Mouse (Mus musculus) neural tube, embryonic 10.5 days (tissue): ENCODE measurements around the gene Mitf.

Experiments
- DNase-seq: peaks from one replicate; pipeline ENCODE4 v3.0.0-alpha.2; 2017; ENCODE audit warnings: low spot score; ENCODE audit errors: extremely low spot score

Gene Mitf

DNA sequence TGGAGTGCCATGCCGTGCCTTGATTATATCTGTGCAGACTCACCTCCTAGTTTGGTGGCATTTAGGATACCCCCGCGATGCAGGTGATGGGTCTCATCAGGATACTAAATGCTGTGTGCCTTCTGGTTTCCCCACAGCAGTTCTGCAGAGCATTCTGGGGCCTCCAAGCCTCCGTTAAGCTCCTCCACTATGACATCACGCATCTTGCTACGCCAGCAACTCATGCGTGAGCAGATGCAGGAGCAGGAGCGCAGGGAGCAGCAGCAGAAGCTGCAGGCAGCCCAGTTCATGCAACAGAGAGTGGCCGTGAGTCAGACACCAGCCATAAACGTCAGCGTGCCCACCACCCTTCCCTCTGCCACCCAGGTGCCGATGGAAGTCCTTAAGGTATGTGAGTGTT, 134.1 kb downstream of the Mitf start:
- no peak for DNase-seq

DNA sequence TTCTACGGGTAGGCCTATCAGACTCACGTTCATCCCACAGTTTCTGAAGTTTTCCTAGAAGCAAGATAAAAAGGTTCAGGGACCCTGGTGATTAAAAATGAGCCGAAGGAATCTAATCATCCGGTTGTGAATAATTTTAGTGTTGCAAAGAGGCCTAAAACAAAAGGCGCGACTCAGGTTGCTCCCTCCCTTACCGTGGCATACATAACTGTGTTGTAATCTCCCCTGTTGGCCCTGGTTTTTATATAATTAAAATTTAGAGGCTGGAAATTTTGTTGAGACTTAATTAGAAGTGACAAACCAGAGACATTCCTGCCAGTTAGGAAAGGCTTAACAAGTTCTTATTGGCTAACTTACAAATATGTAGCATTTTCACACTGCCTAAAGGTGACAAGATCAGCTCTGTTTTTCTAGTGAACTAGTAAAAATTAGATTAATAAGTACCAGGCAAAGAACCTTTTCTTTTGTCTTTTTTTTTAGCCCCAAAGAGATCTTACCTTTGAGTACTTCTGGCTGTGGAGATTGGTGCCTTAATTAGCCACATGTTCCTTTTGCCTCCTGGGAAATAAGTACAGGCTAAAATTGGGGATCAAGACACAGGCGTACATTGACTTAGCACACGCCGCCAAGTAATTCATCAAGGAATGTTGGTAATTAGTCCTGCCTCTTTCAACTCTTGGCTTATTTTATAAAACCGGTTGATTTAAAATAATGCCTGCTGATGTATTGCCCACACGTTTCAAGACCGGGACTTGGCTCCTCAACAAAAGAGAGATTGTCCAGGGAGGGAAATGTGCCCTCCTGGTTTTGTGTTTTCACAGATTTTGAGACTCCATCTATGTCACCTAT, 143.4 kb downstream of the Mitf start:
- no peak for DNase-seq

DNA sequence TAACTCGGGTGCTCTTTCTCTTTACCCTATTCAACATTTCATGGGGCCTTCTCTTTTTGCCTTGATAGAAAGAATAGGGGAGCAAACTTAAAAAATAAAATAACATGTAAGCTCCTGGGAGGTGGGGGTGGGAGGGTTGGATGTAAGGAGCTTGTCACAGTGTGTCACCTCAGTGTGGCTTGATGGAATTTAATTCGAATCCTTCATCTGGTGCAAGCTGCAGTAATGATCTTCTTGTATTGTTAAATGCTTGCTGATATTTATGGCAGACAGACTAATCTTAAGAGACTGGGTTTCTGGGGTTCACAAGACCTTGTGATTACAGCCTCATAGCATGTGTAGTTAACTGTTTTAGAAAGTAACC, 144.0 kb downstream of the Mitf start:
- no peak for DNase-seq

DNA sequence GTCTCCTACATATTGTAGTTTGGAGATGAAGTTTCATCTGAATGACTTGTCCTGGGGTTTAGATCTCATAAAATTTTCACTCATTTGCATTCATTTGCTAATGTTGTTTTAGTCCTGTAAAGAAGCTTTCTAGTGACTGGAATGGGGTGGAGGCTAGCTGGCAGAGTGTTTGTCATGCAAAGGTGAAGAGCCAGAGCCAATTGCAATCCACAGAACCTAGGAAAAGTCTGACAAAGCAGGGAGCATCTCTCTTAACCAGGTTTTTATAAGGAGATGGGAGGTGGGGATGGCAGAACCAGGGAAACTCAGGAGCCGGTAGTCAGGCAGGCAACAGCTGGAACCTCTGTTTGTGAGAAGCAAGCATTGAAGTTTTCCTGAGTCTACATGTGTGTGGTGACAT, 144.9 kb downstream of the Mitf start:
- no peak for DNase-seq

DNA sequence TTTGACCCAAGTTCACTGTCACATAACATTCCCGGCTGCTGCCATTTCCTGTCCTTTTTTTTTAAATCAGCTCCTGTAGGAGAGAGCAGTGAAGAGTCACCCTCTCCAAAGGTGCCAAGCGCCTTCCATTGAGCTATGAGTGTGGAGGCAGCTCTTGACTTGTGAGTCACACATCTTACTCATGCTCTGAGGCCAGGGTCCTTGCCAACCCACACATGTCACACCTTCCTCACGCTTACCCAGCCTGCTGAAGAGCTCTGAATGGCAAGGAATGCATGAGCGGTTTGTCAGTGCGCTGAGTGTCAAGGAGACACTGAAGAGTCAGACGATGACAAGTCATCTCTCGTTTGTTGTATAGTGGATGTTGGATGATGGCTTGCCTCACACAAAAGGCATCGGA, 146.0 kb downstream of the Mitf start:
- no peak for DNase-seq

DNA sequence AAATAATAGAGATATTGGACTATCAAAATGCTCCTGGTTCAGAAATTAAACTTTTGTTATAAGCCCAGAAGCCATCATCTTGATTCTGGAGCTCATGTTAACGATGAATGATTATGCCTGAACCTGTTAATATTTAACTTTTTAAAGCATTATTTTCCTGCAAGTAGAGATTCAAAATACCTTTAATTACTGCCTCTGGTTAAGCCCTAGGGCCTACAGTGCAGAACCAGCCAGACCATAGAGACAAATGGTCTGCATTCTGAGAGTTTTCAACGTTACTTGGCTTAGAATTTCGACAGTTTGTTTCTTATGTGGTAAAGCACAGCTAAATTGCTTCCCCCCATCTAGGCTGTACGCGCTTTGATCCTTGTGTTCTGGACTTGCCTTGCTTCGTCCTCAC, 149.3 kb downstream of the Mitf start:
- no peak for DNase-seq

DNA sequence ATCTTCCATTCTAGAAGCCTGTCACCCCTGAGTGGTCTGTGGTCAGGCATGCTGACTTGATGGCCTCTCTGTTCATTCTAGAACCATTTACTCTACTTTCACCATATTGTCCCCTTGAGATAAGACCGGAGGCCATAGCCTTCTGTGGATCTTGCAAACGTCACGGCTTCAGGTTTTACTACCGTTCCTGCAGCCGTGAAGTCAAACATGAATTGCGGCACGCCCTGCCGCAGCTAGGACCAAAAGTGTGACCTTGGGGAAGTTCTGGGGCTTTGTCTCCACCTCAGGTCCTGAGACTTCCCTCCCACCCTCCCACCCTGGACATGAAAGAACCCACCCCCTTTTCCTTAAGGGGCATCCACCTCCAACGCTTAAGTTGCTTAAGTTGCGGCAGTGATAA, 149.8 kb downstream of the Mitf start:
- DNase-seq = no peak

DNA sequence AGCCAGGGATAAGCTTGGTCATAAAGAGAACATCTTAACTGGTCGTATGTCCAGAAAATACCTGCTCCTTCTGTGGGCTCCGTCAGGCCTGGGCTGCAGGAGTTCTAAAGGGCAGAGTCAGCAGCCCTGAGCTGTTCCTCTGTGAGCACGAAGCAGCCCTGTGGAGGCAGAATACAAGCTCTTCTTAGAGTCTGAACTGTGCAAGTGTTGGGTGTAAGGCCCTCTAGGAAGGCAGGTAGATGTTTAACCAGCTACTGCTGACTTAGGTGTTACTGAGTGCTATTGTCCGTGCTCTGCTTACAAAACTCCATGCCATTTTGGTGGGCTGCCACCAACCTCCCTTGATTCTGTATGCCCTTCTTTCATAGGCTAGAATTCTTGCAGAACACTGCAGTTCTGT, 151.4 kb downstream of the Mitf start:
- no peak for DNase-seq

DNA sequence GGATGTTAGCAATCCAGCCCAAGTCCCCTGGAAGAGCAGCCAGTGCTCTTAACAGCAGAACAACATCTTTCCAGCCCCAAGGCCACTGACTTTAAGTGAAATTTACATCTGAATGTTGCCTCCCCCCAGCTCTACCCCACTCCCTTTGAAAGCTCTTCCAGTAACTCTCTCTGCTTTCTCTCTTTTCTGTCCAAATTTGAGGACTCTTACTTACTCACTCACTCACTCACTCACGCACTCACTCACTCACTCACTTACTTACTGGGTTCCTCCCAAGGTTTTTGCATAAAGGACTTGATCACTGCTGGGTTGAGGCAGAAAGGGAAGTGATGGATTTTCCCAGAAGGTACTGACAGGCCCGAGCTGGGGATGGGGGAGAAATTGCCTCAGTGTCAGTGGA, 154.9 kb downstream of the Mitf start:
- DNase-seq = no peak

DNA sequence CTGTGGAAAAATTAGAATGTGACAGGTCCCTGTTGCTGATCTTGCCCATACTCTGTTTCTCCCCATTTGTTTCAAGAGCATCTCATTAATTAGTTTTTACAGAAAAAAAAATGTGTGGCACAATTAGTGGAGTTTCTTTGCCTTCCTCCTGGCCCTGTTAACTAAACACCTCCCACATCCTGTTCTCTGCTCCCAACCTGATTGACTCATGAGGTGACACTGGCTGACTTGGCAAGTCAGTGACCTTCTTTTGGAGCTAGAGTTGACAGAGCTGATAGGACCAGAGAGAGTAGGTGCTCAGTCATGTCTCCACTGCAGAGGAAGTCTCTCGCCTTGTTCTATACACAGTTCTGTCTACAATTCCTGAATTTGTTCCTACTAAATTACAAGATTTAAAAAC, 155.5 kb downstream of the Mitf start:
- DNase-seq = no peak

DNA sequence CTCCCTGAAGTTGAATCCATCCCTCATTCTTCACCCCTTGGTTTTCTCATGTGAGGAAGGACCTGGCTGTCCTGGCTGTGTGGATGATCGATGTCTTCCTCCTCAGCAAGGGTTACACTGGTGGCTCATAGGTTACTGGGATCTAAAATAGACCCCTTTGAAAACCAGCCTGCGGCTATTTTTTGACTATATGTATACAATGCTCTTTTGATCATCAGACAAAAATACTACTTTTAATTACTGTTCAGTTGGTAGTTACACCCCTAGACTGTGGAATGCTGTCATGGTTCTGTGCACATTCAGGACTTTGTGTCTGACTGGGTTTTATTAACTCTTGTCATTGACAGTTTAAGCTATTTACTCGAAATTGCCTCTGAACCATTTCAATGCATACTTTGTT, 157.9 kb downstream of the Mitf start:
- DNase-seq = no peak

DNA sequence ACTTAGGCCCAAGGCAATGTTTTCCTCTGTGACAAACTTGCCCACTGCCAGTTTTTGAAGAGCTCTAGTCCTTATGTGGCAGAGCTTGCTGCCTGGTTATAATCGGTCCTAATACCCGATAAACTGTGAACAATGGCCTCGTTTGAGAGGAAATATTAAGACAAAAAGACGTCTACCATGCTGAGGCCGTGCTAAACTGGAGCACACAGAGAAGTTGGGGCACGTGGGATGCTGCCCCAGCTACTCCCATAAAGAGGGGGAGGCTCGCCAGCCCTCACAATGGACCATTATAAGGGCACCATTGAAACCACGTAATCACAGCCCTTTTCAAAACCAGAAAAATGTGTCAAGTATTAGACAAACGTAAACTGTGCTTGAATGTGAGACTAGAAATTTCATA, 174.8 kb downstream of the Mitf start:
- DNase-seq = peak; percentile 8

DNA sequence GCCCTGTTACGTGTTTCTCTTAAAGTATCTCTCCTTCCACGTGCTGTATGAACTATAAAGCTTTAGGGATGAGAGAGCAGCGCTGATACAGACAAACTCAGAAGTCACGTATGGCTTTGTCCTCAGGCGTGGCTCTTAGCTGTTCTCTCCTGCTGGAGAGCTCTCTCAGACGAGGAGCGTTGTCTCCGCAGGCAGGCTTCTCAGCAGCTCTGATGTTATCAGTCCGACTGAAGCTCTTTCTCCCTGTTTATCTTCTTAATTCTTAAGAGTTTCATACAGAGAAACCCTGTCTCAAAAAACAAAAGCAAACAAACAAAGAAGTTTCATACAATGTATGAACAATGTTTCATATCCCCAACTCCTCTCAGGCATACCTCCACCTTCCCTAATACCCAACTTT, 178.8 kb downstream of the Mitf start:
- DNase-seq = peak; percentile 0

DNA sequence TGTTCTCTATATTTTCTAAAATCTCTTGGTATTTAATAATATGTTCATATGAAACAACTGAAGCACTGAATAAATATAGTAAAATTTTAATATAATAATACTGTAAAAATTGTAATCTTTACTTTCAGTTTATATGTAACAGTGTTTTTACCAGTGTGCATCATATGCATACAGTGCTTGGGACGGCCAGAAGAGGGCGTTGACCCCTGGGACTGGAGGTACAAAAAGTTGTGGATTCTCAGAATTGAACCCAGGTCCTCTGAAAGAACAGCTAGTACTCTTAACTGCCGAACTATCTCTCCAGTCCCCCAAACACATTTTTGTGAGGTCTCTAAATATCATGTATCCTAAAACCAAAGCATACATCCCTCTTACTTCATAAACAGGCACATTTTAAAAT, 179.6 kb downstream of the Mitf start:
- peak; percentile 5 for DNase-seq

DNA sequence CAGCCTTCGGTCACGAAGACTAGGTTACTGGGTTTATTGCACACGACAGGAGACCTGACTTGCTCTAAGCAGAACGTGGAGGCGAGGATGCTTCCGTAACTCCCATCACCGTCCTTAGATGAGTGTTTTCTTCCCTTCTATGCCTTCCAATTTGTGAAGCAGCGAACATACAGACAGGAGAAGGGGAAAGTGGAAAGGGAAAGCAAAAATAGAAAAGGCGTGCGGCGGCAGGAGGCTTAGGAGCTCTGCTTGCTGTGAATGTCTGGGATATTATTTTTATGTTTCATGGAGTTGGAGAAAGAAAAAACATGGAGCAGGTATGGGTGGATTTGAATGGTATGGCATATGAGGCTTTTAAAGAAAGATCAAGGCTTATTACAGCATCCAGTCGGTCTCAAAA, 186.7 kb downstream of the Mitf start:
- no peak for DNase-seq

DNA sequence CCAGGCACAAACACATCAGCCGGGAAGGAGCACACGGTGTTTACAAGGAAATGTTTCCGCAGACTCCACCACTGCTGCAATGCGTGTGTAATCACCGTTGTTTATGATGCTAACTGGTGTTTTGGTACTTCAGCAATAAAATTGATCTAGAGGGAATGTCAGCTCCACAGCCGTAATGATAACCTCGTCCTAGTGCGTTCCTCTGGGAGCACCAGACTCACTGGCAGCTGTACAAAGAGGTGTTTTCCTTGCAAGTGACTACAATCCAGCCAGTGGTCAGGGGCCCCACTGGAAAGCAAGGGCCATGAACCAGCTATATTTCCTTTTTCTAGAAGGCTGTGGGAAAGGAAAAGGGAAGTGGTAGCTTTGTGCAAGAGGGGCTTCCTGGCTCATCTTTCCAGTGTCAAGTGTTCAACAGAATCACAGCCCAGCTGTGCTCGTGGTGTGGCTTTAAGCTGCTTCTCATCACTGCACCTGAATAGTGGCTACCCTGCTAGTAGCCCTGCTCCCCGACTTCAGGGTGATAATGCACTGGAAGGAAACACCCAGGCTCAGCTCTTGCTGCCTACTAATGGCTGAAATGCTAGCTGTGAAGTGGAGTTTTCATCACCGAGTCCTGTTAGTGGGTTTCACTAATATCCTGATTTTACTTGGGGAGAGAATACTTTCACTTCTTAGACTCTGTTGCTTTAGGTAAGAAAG, 188.9 kb downstream of the Mitf start:
- DNase-seq = no peak

DNA sequence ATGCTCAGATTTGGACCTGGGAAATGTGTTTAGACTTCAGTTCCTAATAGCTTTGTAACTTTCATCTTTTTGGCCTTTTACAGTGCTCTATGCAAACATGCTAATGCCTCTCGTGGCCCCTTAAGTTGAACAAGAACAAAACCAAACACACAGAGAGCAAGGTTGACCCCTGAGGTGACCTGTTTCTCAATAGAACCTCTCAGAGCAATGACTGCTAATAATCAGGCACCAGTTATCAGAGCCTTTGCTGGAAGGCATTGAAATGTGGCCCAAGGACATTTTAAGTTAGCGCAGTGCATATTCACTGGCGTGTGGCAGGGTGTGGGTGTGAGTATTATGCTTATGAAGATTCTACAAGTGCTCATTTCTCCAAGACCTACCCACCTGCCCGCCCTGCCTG, 194.7 kb downstream of the Mitf start:
- peak; percentile 13 for DNase-seq

DNA sequence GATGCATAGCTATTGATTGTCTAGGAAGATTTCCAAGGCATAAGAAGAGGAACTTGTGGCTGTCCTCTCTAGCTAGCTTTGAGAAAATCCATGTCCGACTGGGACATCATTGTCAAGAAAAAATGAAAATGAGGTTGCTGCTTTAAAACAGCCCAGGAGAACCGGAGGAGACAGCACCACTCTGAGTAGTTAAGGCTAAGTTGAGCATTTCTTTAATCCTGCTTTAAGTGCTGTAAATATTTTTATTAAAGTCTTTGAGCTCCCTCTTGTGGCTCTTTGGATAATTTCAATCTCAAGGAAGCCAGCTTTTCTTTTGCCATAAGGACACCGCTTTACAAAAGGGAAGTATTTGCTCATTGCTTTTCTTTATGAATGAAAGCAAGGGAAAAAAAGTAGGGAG, 196.3 kb downstream of the Mitf start:
- peak; percentile 16 for DNase-seq

DNA sequence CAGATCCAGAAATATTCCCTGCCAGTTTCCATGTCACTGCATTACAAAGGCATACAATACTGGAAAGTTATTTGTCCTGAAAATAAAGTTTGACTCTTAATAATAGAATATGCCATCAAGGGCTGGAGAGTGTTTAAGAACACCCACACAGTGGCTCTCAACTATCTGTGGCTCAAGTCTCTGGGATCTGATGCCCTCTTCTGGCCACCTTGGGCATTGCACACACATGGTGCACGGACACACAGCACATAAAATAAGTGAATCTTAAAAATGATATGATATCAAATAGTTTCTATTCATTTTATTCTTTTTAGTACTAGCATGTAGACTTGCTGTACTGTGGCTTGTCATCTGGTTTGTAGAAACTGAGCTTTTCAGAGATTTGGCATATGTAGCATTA, 198.7 kb downstream of the Mitf start:
- peak; percentile 37 for DNase-seq

DNA sequence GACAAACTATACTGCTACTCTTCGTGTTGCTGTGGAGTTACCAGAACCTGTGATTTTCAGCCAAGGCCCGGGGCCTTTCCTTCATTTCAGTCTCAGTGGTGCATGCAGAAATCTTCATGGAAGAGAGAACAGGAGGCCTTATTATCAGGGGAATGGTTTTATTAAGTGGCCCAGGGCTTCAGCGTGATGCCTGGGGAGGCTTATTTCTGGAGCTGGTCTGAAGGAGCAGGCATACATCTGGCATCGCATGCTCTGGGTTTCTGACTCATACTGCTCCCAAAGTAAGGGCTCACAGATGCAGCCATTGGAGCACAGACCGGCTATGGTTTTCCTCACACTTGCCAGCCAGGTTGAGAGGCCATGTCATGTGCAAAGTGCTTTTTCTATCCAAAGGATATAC, 208.2 kb downstream of the Mitf start:
- DNase-seq = no peak

DNA sequence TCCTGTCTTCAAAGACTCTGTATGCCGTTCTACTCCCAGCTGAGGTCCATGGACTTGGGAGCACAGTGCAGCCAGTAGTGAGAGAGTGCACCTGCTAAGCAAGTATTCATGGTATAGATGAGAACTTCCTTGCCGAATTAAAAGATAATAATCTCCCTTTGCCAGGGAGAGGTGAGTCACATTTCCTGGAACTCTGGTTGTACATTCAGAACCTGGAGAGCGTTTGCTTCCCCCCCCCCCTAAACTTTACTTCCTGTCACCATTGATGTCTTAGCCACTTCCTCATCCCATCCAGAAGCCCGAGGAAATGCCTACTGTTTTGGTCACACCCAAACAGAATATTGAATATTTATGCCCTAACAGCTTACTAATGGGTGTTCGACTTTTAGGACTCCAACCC, 209.0 kb downstream of the Mitf start:
- no peak for DNase-seq

DNA sequence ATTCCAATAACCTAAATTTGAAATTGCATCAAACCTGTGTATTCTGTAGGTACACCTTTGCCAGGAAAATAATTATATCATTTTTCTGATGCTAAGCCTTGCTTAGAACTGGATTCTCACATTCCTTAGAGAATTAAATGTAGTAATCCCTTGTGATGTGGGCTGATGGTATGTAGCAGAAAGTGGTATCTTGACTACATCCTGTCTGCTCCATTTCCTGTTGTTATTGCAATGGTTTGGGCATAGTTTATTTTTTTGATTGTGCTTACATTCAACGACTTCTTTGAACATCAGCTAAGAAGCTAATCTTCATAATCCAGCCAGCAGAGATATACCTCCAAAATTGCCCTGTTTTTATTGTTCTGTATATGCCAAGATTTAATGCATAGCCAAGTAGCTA, 217.0 kb downstream of the Mitf start:
- DNase-seq = no peak

DNA sequence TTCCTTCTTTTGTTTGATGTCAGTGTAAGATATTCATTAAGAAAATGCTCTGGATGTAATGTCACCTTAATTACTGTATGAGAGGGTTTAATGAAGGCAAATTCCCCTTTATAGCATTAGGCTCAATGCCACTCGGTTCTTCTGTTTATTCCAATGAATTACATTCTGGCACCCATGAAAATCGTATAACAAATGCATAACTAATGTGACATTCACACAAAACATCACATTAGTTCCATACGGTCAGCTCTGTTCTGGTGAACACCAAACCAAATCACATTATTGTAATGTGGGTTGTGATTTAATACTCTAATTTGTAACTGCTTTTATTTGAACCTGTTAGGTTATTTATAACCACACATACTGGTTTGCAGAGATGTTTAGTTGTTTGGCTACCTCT, 231.7 kb downstream of the Mitf start:
- no peak for DNase-seq
